Mouse (Mus musculus) kidney, adult 2 months (tissue): Measurements from ENCODE around the gene Kctd15. TPM values are rescaled to one million over a fixed set of nuclear protein-coding genes. Genes with fewer than 3 reads are reported as not detected.

ENCODE experiments used
- DNase-seq: peaks from one replicate; pipeline ENCODE4 v3.0.0; 2021
- H3K27ac ChIP-seq: fragments of 200-500 bp; 2 replicates; pipeline ENCODE4 v1.5.1; 2012; ENCODE audit warnings: low read depth, low read length, control low read depth, inconsistent platforms; ENCODE audit not compliant: insufficient read depth
- H3K27me3 ChIP-seq: fragments of 200-500 bp; replicated peaks from 2 replicates; pipeline ENCODE4 v1.6.1; 2012; ENCODE audit warnings: mild to moderate bottlenecking, moderate library complexity, low read length, inconsistent platforms; ENCODE audit not compliant: control insufficient read depth, insufficient read depth
- H3K36me3 ChIP-seq: fragments of 200-500 bp; 2 replicates; pipeline ENCODE4 v1.6.1; 2012; ENCODE audit warnings: mild to moderate bottlenecking, moderate library complexity, low read length, inconsistent platforms; ENCODE audit not compliant: control insufficient read depth, insufficient read depth
- H3K4me1 ChIP-seq: fragments of 200-500 bp; 2 replicates; pipeline ENCODE4 v1.6.1; 2011; ENCODE audit warnings: low read length; ENCODE audit not compliant: control insufficient read depth, insufficient read depth
- H3K4me3 ChIP-seq: fragments of 200-500 bp; 2 replicates; pipeline ENCODE4 v1.5.1; 2011; ENCODE audit warnings: mild to moderate bottlenecking, low read depth, low read length, control low read depth; ENCODE audit not compliant: insufficient read depth
- CTCF ChIP-seq: fragments of 200-500 bp; conservative IDR thresholded peaks from 2 replicates; pipeline ENCODE4 v1.5.1; 2011; ENCODE audit warnings: low read depth, mild to moderate bottlenecking, control low read depth, low read length, moderate library complexity, mixed read lengths; ENCODE audit not compliant: insufficient read depth, insufficient read length
- POLR2A ChIP-seq: fragments of 200-500 bp; IDR thresholded peaks from one replicate; pipeline ENCODE4 v1.6.1; 2011; ENCODE audit warnings: low read depth, low read length, control low read depth
- WGBS: fragments of 180-500 bp; shearing (Covaris S2); methylation state at CpG from one replicate; pipeline ENCODE4 v1.1.7; 2018; 5-methylcytosine and 5-hydroxymethylcytosine counted together
- polyA plus RNA-seq: library from polyadenylated mRNA; depleted of rRNA; stranded (reverse); fragments of >200 nt; gene quantifications from 2 replicates; pipeline ENCODE4 v1.2.3, GENCODE M21; 2012; rRNA removed

Kctd15 gene
- polyA plus RNA-seq, 1 experiment = 18.3 TPM

GRCm38 (mm10) chr7:34598576-34598975 is 58.0 kb downstream of the Kctd15 start:
- Histone ChIP-seq H3K36me3 (no peaks in the 10 kb centered on the region), H3K27ac (no peak overlapping the region), H3K4me3 (no peak overlapping the region), H3K4me1 (0 out of 2 replicates have a peak, but pooled peaks cover 4% of the 10 kb centered on the region), H3K27me3 (no peaks in the 10 kb centered on the region)
- 47% methylated on average over 9 of the region's 9 CpGs for WGBS
- no peak for DNase-seq
- no peak for TF ChIP-seq CTCF
- TF ChIP-seq POLR2A = no peak

- DNase-seq = no peak
- WGBS = 96% methylated on average over 9 of the region's 9 CpGs
- no peak overlapping the region for H3K4me3 ChIP-seq
- no peak overlapping the region for H3K27ac ChIP-seq
- no peaks in the 10 kb centered on the region for H3K36me3 ChIP-seq
- H3K4me1 ChIP-seq = 0 out of 2 replicates have a peak, but pooled peaks cover 4% of the 10 kb centered on the region
- no peaks in the 10 kb centered on the region for H3K27me3 ChIP-seq
- TF ChIP-seq CTCF (no peak), POLR2A (no peak)
Observed at GRCm38 (mm10) chr7:34597986-34598385, 58.5 kb downstream of the Kctd15 start.

GRCm38 (mm10) chr7:34596531-34597235 is 59.8 kb downstream of the Kctd15 start:
- peak; percentile 51 for DNase-seq
- H3K36me3 ChIP-seq = no peaks in the 10 kb centered on the region
- 43% methylated on average over 14 of the region's 14 CpGs for WGBS
- H3K27ac ChIP-seq = 0 out of 2 replicates have a peak overlapping the region, but pooled peaks have one; percentile 10
- no peaks in the 10 kb centered on the region for H3K27me3 ChIP-seq
- TF ChIP-seq POLR2A = no peak
- TF ChIP-seq CTCF = no peak
- no peak overlapping the region for H3K4me3 ChIP-seq
- 0 out of 2 replicates have a peak, but pooled peaks cover 4% of the 10 kb centered on the region for H3K4me1 ChIP-seq

- Histone ChIP-seq H3K27me3 (no peaks in the 10 kb centered on the region), H3K4me3 (no peak overlapping the region), H3K4me1 (0 out of 2 replicates have a peak, but pooled peaks cover 4% of the 10 kb centered on the region), H3K36me3 (no peaks in the 10 kb centered on the region), H3K27ac (0 out of 2 replicates have a peak overlapping the region, but pooled peaks have one; percentile 30)
- no peak for TF ChIP-seq CTCF
- TF ChIP-seq POLR2A = no peak
- DNase-seq = no peak
- 54% methylated on average over 4 of the region's 4 CpGs for WGBS
Observed at GRCm38 (mm10) chr7:34595307-34595565, 61.3 kb downstream of the Kctd15 start.

GRCm38 (mm10) chr7:34594501-34595306 is 61.8 kb downstream of the Kctd15 start:
- no peak overlapping the region for H3K27ac ChIP-seq
- H3K4me3 ChIP-seq = peak overlapping the region; percentile 24; the same call in 1 of the 2 replicates
- 0 out of 2 replicates have a peak, but pooled peaks cover 4% of the 10 kb centered on the region for H3K4me1 ChIP-seq
- WGBS = 20% methylated on average over 18 of the region's 18 CpGs
- no peaks in the 10 kb centered on the region for H3K27me3 ChIP-seq
- no peaks in the 10 kb centered on the region for H3K36me3 ChIP-seq
- DNase-seq = peak; percentile 67
- TF ChIP-seq POLR2A (no peak), CTCF (no peak)

GRCm38 (mm10) chr7:34590711-34591110 is 65.8 kb downstream of the Kctd15 start:
- TF ChIP-seq POLR2A = no peak
- TF ChIP-seq CTCF = no peak
- Histone ChIP-seq H3K4me1 (0 out of 2 replicates have a peak, but pooled peaks cover 4% of the 10 kb centered on the region), H3K36me3 (no peaks in the 10 kb centered on the region), H3K27ac (no peak overlapping the region), H3K4me3 (no peak overlapping the region), H3K27me3 (no peaks in the 10 kb centered on the region)
- 93% methylated on average over 11 of the region's 11 CpGs for WGBS
- DNase-seq = no peak

Other genes starting within 250 kb of the Kctd15 start
- gene Chst8, start 156.0 kb upstream of the Kctd15 start, polyA plus RNA-seq = 8.3 and 10.2 TPM in 2 replicates